Mouse (Mus musculus): Measurements from ENCODE around the gene Chrm3. TPM values are rescaled to one million over a fixed set of nuclear protein-coding genes. Genes with fewer than 3 reads are reported as not detected.

Gene Chrm3
- total and polyA plus RNA-seq, 3 experiments = 0.47 to 1.2 (median 0.89) TPM

DNA sequence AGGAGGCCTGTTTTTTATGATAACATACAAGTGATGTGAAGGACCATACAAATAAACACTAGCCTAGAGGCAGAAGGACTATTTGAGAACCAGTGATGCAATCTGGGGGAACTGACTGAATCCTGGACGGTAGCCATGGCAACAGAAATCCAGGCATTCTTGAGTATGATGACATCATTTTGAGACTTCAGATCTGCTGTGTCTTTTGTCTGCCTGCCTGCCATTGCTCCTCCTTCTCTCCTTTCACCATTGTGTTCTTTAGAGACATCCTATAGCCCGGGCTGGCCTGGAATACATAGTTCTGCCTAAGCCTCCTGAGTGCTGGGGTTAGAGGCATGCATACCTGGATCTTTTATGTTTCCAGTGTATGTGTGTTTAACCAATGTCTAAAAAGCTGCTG lies 430.7 kb downstream of the Chrm3 start:
- TF ChIP-seq POLR2A (IDR thresholded peaks at IDR 0.05; ENCODE audit: insufficient read depth, low read depth, low read length) (no peak), EP300 (IDR thresholded peaks at IDR 0.05; ENCODE audit: insufficient read depth, low read depth, low read length) (no peak), CTCF (IDR thresholded peaks at IDR 0.05) (no peak)
- WGBS = 42% methylated on average over 2 of the region's 2 CpGs
- no peaks in the 10 kb centered on the region for H3K27me3 ChIP-seq (ENCODE audit: control insufficient read depth, insufficient read depth, low read length)

DNA sequence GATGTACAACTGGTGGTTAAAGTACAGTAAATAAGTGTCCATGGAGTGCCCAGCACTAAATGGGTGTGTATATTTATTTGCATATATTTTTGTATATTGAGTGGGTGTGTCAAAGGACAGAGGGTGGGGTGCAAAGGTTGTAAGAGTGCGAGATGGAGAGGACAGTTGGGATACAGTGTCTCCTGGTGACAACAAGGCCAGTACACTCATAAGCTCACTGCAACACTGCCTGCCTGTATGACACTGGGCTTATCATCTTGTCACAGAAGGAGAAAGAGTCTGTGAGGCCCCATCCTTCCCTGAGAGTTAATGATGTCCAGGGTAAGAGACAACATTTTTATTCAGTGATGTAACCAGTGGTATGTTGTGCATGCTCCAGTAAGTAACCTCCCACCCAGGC lies 439.5 kb downstream of the Chrm3 start:
- intact Hi-C loops (cut with DNase I) = no loop called here

More for the DNA sequence above, 430.7 kb downstream of the Chrm3 start:
- no peak overlapping the region for H3K9ac ChIP-seq (ENCODE audit: low read depth, low read length)
- H3K4me3 ChIP-seq = no peak overlapping the region
- no peaks in the 10 kb centered on the region for H3K4me1 ChIP-seq (ENCODE audit: control insufficient read depth, insufficient read depth, low read length)
- intact Hi-C loops (cut with DNase I) = no loop called here
- peak in 1 of 2 experiments; percentile 3 for DNase-seq
- H3K36me3 ChIP-seq (ENCODE audit: control insufficient read depth, insufficient read depth, low read length) = no peaks in the 10 kb centered on the region
- H3K27ac ChIP-seq = no peak overlapping the region
- no peaks in the 10 kb centered on the region for H3K79me2 ChIP-seq (replicated peaks; ENCODE audit: control insufficient read depth, insufficient read depth, low read length)

DNA sequence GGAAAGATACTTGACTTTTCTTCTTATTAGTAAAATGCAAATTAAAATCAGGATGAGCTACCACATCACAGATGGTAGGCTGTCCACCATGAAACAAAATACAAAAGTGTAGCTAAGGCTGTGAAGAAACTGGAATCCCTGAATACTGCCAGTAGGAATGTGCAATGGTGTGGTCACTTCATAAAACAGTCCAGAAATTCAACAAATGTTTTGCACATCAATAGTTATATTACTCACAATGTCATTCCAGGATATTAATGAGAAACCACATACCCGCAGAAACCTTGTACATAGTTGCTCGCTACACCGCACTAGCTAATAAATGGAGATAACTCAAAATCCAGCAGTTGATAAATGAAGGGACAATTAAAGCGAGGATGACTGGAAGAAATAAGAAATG lies 447.9 kb downstream of the Chrm3 start:
- TF ChIP-seq CTCF (IDR thresholded peaks at IDR 0.05) = no peak
- no peak for TF ChIP-seq POLR2A (IDR thresholded peaks at IDR 0.05; ENCODE audit: insufficient read depth, low read depth, low read length)
- TF ChIP-seq EP300 (IDR thresholded peaks at IDR 0.05; ENCODE audit: insufficient read depth, low read depth, low read length) = no peak
- no peaks in the 10 kb centered on the region for H3K36me3 ChIP-seq (ENCODE audit: control insufficient read depth, insufficient read depth, low read length)
- H3K4me3 ChIP-seq = no peak overlapping the region
- intact Hi-C loops (cut with DNase I) = no loop called here
- H3K4me1 ChIP-seq (ENCODE audit: control insufficient read depth, insufficient read depth, low read length) = no peaks in the 10 kb centered on the region
- no peak for DNase-seq
- WGBS = 87% methylated on average over 4 of the region's 4 CpGs
- H3K79me2 ChIP-seq (replicated peaks; ENCODE audit: control insufficient read depth, insufficient read depth, low read length) = no peaks in the 10 kb centered on the region
- no peak overlapping the region for H3K27ac ChIP-seq
- no peaks in the 10 kb centered on the region for H3K27me3 ChIP-seq (ENCODE audit: control insufficient read depth, insufficient read depth, low read length)
- no peak overlapping the region for H3K9ac ChIP-seq (ENCODE audit: low read depth, low read length)

More for the DNA sequence above, 439.5 kb downstream of the Chrm3 start:
- Histone ChIP-seq H3K4me3 (no peak overlapping the region), H3K27ac (no peak overlapping the region), H3K36me3 (ENCODE audit: control insufficient read depth, insufficient read depth, low read length) (no peaks in the 10 kb centered on the region), H3K79me2 (replicated peaks; ENCODE audit: control insufficient read depth, insufficient read depth, low read length) (no peaks in the 10 kb centered on the region), H3K4me1 (ENCODE audit: control insufficient read depth, insufficient read depth, low read length) (no peaks in the 10 kb centered on the region), H3K27me3 (ENCODE audit: control insufficient read depth, insufficient read depth, low read length) (no peaks in the 10 kb centered on the region), H3K9ac (ENCODE audit: low read depth, low read length) (no peak overlapping the region)
- no peak for DNase-seq
- WGBS = 82% methylated on average over 1 of the region's 1 CpGs
- TF ChIP-seq POLR2A (IDR thresholded peaks at IDR 0.05; ENCODE audit: insufficient read depth, low read depth, low read length) (no peak), CTCF (IDR thresholded peaks at IDR 0.05) (no peak), EP300 (IDR thresholded peaks at IDR 0.05; ENCODE audit: insufficient read depth, low read depth, low read length) (no peak)

DNA sequence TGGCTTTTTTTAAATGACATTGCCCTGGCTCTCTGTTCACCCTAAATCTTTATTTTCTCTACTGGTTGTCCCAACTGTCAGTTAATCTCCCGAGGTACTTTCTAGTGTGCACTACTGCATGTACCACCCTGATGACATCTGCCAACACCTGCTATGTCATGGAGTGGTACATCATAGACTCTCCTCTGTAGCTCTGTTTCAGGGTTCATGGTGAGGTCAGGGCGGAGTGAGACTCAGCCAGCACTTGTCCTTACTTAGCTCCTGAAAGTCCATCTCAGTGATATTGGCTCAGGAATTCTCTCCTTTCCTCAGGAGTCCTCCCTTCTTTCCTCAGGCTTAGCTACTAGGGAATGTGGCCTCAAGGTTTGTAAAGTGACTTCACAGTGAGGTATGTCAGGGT lies 451.9 kb downstream of the Chrm3 start:
- Histone ChIP-seq H3K27ac (no peak overlapping the region), H3K27me3 (ENCODE audit: control insufficient read depth, insufficient read depth, low read length) (no peaks in the 10 kb centered on the region), H3K79me2 (replicated peaks; ENCODE audit: control insufficient read depth, insufficient read depth, low read length) (no peaks in the 10 kb centered on the region), H3K4me1 (ENCODE audit: control insufficient read depth, insufficient read depth, low read length) (no peaks in the 10 kb centered on the region), H3K4me3 (no peak overlapping the region), H3K9ac (ENCODE audit: low read depth, low read length) (no peak overlapping the region), H3K36me3 (ENCODE audit: control insufficient read depth, insufficient read depth, low read length) (no peaks in the 10 kb centered on the region)
- DNase-seq = no peak
- 74% methylated on average over 2 of the region's 2 CpGs for WGBS
- intact Hi-C loops (cut with DNase I) = no loop called here
- no peak for TF ChIP-seq EP300 (IDR thresholded peaks at IDR 0.05; ENCODE audit: insufficient read depth, low read depth, low read length)

GRCm38 (mm10) chr13:9907202-9907601 lies 453.4 kb downstream of the Chrm3 start:
- Histone ChIP-seq H3K4me1 (ENCODE audit: control insufficient read depth, insufficient read depth, low read length) (no peaks in the 10 kb centered on the region), H3K4me3 (no peak overlapping the region), H3K79me2 (replicated peaks; ENCODE audit: control insufficient read depth, insufficient read depth, low read length) (no peaks in the 10 kb centered on the region), H3K27me3 (ENCODE audit: control insufficient read depth, insufficient read depth, low read length) (no peaks in the 10 kb centered on the region), H3K9ac (ENCODE audit: low read depth, low read length) (no peak overlapping the region), H3K27ac (no peak overlapping the region), H3K36me3 (ENCODE audit: control insufficient read depth, insufficient read depth, low read length) (no peaks in the 10 kb centered on the region)
- no peak for DNase-seq
- intact Hi-C loops (cut with DNase I) = no loop called here
- TF ChIP-seq POLR2A (IDR thresholded peaks at IDR 0.05; ENCODE audit: insufficient read depth, low read depth, low read length) = no peak
- no peak for TF ChIP-seq CTCF (IDR thresholded peaks at IDR 0.05)
- TF ChIP-seq EP300 (IDR thresholded peaks at IDR 0.05; ENCODE audit: insufficient read depth, low read depth, low read length) = no peak
- 72% methylated on average over 3 of the region's 3 CpGs for WGBS

DNA sequence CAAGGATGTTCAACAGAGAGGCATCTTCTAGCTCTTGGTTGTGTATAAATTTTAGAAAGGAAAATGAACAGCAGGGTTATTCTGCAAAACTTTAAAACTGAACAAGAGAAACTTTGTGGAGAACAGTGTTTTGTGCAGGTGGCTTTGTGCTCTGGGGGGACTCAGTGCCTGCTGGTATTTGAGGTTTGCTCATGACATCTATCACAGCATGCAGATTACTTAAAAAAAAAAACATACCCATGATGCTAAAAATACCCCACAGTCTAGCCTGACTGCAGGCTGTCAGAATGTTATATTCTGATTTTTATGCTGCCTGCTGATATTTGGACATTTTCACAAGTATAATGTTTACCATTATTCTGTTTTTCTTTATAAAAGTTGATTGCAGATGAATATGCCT lies 456.2 kb downstream of the Chrm3 start:
- no peak for TF ChIP-seq CTCF (IDR thresholded peaks at IDR 0.05)
- TF ChIP-seq POLR2A (IDR thresholded peaks at IDR 0.05; ENCODE audit: insufficient read depth, low read depth, low read length) = no peak
- no peak for TF ChIP-seq EP300 (IDR thresholded peaks at IDR 0.05; ENCODE audit: insufficient read depth, low read depth, low read length)
- Histone ChIP-seq H3K79me2 (replicated peaks; ENCODE audit: control insufficient read depth, insufficient read depth, low read length) (no peaks in the 10 kb centered on the region), H3K27ac (no peak overlapping the region), H3K4me1 (ENCODE audit: control insufficient read depth, insufficient read depth, low read length) (no peaks in the 10 kb centered on the region), H3K27me3 (ENCODE audit: control insufficient read depth, insufficient read depth, low read length) (no peaks in the 10 kb centered on the region), H3K4me3 (no peak overlapping the region), H3K9ac (ENCODE audit: low read depth, low read length) (no peak overlapping the region), H3K36me3 (ENCODE audit: control insufficient read depth, insufficient read depth, low read length) (no peaks in the 10 kb centered on the region)
- DNase-seq = no peak
- intact Hi-C loops (cut with DNase I) = no loop called here
